Mouse (Mus musculus) bone marrow, adult 2 months (tissue): ENCODE data around the gene Piwil1.

Experiments
- CTCF ChIP-seq: fragments of 200-500 bp; IDR thresholded peaks from 2 replicates; pipeline ENCODE4 v1.5.1; 2011; ENCODE audit warnings: low read length, control low read depth; ENCODE audit not compliant: control insufficient read depth, insufficient read depth
- POLR2A ChIP-seq: fragments of 200-500 bp; IDR thresholded peaks from 2 replicates; pipeline ENCODE4 v1.6.1; 2011; ENCODE audit warnings: low read depth, mild to moderate bottlenecking, control low read depth, low read length, borderline replicate concordance; ENCODE audit not compliant: control insufficient read depth

DNA sequence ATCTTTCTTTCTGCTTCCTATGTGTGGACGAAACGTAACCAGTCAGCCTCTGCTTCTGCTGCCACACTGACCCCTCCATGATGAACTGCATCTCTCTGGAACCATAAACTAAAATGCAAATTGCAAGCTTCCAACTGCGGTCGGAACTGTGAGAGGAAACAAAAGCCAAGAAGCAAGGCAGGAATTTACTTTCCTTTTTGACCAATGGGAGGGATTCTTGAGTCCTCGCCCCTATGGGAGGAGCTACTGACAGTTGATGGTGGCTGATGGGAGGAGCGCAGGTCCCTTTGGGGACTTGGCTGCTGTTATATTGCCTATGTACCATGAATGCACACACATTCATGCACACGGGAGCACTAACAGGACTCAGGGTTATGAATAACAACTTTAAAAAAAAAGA lies 38.3 kb upstream of the Piwil1 start:
- TF ChIP-seq CTCF (no peak), POLR2A (no peak)
